Mouse (Mus musculus) bone marrow macrophage, adult 2 months (primary cell): ENCODE measurements around the gene Slbp.

Source experiments
- CTCF ChIP-seq: IDR thresholded peaks from 2 replicates; pipeline ENCODE4 v1.5.1; 2012; ENCODE audit warnings: low read depth, mild to moderate bottlenecking, low read length, moderate library complexity
- POLR2A ChIP-seq: IDR thresholded peaks from 2 replicates; pipeline ENCODE4 v1.6.1; 2012; ENCODE audit warnings: mild to moderate bottlenecking, low read depth, low read length, borderline replicate concordance

DNA sequence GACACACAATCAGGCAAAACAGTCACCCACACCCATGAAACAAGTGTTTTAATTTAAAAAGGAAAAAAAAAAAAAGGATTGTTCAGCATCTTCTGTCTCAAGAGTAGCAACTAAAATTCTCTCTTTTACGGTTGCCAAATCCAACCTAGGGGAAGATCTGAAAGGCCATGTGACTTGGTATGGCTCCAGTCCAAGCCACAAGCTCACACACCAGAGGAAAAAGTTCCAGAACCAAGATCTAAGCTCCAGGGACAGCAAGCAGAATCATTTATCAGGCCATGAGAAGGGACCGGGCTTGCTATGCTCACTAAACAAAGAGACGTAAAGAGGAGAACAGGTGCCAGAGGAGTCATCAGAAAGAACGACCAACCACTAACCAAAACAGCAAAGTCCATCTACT is 24.4 kb downstream of the Slbp start:
- TF ChIP-seq CTCF (no peak), POLR2A (no peak)
